Mouse (Mus musculus): ENCODE data around the gene Nup93.

Gene Nup93

DNA sequence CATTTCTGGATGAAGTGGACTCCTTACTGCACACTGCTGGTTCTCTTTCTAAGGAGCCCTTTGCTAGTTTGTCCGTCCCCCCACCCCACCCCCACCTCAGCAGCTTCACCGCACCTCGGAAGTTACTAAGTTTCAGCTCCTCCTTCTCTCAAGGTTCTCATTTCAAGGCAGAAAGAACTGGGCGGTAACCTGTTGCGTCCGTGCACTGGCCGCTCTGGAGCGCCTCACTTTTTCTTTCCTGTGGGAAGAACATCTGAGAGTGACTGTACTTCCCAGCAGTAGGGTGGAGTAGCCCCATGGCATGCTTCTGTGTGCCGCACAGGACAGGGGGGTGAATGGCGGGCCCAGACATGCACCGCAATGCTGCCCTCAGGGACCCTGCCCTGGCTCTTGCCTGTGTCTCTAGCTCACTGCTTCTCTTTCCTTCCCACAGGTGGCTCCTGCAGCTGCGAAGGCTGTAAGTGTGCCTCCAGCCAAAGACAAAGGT, 30.0 kb upstream of the Nup93 start:
- in situ Hi-C loops (cut with MboI; ENCODE audit: unreplicated experiment in 2 of 2), result loop anchor here (10.0 to 25.0 kb wide), 2 partner anchors 1820 to 1822 kb away; partner anchors contain the start of gene Irx5 (in 1 of the 2)

DNA sequence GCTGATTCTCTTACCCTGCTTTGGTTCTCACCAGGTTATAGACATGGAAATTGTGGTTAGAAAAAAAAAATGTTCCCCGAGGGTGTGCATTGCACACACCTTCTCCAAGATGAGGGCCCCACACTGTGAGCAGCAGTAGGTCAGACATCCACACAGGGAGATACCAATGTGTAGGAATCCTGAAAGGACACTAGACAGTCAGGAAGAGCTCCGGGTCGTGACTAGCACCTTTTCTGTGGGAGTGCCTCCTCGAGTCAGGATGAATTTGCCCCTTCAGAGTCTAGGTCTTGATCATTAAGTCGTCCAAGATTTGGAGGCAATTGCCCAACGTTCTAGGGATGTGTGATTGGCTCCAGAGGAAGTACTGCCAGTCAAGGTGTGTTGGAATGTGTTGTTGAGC, 28.6 kb upstream of the Nup93 start:
- in situ Hi-C loops (cut with MboI; ENCODE audit: unreplicated experiment in 2 of 2), result loop anchor here (10.0 to 25.0 kb wide), 2 partner anchors 1821 to 1823 kb away; partner anchors contain the start of gene Irx5 (in 1 of the 2)

DNA sequence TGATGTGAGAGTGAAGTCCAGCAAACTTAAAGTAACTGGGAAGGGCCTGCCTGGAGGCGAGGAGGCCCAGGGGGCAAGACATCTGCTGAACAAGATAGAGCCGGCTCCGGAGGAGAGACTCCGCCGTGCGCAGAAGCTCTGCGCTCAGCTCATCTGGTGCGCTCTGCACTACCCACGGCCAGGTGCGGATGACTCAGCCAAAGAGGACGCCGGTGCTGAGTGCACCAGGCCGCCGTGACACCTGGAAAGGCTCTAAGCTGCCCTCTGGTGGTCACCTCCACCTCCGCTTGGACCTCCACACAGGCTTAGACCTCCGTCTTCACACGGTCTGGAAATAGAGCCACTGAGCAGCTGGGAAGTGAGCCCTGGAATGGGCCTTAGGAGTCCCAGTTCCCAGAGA, 27.8 kb upstream of the Nup93 start:
- in situ Hi-C loops (cut with MboI; ENCODE audit: unreplicated experiment in 2 of 2), result loop anchor here (10.0 to 25.0 kb wide), 2 partner anchors 1822 to 1824 kb away; partner anchors contain the start of gene Irx5 (in 1 of the 2)

DNA sequence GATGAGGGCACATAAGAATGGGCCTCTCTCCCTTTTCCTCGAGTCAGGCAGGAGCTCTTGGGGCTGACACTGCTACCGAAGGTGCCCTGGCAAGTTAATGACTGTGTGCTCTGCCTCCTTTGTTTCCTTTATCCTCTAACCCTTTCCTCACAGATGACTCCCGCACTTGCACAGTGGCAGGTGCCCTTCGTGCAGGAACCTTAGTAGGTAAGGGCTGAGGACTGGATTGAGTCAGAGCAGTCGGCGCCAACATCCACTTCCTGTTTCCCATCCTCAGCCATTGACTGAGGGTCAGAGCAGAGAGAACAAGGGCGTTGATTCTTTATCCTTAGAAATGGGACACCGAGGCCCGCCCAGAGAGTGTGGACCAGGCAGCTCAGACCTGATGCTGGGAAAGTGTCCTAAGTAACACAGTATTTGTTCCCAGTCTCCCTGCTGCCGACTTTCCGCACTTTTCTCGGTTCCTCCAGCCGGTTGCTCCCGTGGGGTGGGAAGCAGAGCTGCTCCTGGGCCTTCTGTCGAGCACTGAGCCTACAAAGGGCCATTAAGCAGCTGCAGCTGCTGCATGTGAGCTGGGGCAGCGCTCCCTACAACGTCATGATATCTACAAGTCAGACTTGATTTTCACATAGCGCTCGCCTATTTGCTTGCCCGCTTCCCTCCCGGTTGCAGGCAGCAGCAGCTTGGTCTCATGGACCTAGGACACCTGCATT, 26.9 kb upstream of the Nup93 start:
- in situ Hi-C loops (cut with MboI; ENCODE audit: unreplicated experiment in 2 of 2), result loop anchor here (10.0 to 25.0 kb wide), 2 partner anchors 1823 to 1825 kb away; partner anchors contain the start of gene Irx5 (in 1 of the 2)

DNA sequence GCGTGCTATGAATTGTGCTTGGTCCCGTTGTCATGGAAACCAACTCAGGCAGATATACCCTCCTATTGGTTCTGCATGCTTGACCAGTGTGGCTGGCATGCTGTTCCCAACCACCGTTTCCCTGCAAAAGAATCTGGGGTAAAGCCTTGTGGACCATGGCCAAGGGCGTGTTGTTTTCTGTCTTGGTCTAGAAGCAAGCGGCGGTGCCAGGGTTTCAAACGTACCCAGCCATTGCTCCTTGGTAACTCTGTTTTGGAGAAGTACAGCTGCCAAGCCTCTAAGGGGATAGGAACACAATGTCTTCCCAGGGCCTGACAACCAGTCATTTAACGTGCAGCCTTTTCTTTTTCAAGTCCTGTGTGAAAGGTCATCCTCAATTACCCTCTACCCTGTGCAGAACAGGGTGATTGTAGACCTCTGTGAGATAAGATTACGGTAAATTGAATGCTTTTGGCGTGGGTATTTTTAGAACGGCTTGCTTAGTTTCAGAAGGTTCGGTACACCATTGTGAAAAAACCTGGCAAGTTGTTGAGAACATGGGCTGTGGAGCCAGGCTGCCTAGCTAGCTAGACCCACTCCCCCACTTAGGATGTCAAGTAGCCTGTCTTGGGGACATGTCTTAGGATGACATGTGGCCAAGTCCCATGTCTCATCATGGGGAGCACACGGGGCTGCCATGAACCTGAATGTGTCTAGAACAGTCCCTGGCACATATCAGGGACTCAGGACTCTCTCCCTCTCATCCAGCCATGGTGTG, 24.9 kb upstream of the Nup93 start:
- in situ Hi-C loops (cut with MboI; ENCODE audit: unreplicated experiment in 2 of 2), result loop anchor here (5.0 to 25.0 kb wide), 5 partner anchors 87 to 1827 kb away; partner anchors contain the start of genes Irx5 (in 1 of the 2), Nudt21 (in 1 of the 2) and Ogfod1 (in 1 of the 2)

DNA sequence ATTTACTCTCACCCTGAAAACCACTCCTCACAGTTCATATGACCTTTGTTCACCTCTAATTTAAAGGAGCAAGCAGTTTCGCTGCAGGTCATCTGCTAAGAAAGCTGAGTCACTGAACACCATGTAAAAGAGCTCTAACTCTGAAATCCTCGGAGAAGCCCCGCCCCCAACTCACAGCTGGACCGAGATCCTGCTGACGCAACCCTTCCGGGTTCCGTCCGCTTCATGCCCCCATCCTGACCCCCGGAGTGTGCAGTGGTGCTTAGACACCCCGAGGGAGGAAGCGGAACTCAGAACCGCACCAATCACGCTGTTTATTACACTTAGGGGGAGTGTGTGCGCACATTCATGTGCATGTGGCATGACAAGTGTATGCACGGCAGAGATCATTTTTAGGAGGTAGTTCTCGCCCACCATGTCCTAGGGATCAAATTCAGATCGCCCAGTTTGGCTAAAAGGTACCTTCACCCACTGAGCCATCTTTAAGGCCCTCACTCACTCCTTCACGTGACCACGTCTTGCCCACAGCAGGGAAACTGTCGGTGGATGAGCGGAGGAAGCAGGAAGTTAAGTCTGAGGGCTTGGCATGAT, 23.2 kb upstream of the Nup93 start:
- in situ Hi-C loops (cut with MboI; ENCODE audit: unreplicated experiment in 2 of 2), result loop anchor here (5.0 to 25.0 kb wide), 4 partner anchors 89 to 1829 kb away; partner anchors contain the start of genes Irx5 (in 1 of the 2), Nudt21 (in 1 of the 2) and Ogfod1 (in 1 of the 2)

DNA sequence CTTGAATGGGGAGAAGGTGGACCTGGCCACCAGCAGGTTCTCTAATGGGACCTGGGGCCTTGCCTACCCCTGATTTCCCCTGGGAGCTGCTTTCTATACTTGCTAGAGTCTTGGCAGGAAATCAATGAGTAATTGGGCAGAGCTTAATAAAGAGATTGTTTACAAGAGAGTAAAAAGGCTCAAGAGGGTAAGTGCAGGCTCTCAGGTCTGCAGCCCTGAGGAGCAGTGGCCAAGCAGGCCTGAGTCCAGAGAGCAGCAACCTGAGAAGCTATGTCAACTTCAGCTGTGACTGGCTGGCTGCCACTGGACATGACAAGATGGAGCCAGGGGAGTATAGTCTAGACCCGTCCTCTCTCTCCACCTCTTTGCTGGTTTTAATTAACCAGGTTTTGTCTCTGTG, 21.4 kb upstream of the Nup93 start:
- in situ Hi-C loops (cut with MboI; ENCODE audit: unreplicated experiment in 2 of 2), result loop anchor here (5.0 to 25.0 kb wide), 4 partner anchors 91 to 1831 kb away; partner anchors contain the start of genes Irx5 (in 1 of the 2), Nudt21 (in 1 of the 2) and Ogfod1 (in 1 of the 2)

DNA sequence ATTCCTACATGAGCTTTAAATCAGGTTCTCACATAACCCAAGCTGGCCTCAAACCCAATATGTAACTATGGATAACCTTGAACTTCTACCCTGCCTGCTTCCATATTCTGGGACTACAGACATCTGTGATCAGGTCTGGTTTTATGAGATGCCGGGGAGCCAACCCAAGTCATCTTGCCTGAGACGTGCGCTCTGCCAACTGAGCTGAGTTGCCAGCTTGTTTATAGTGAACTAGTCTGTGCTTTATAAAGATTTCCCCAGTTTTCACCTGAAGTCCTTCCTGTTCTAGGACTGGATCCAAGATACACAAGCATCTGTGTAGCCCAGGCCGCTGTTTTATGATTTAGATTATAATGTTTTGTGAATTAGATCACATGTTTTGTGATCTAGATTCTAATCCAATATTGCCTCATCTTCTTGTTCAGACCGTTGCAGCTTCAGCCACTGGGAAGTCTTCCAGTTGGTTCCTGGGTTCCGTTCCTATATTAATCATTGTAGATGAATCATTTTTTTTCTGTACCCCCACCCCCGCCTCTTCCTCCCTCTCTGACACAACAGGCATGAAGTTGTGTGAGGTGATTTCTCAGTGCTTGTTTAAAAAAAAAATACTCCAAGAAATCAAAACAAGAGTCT, 19.7 kb upstream of the Nup93 start:
- in situ Hi-C loops (cut with MboI; ENCODE audit: unreplicated experiment in 2 of 2), result loop anchor here (5.0 to 25.0 kb wide), 4 partner anchors 92 to 1832 kb away; partner anchors contain the start of genes Irx5 (in 1 of the 2), Nudt21 (in 1 of the 2) and Ogfod1 (in 1 of the 2)

DNA sequence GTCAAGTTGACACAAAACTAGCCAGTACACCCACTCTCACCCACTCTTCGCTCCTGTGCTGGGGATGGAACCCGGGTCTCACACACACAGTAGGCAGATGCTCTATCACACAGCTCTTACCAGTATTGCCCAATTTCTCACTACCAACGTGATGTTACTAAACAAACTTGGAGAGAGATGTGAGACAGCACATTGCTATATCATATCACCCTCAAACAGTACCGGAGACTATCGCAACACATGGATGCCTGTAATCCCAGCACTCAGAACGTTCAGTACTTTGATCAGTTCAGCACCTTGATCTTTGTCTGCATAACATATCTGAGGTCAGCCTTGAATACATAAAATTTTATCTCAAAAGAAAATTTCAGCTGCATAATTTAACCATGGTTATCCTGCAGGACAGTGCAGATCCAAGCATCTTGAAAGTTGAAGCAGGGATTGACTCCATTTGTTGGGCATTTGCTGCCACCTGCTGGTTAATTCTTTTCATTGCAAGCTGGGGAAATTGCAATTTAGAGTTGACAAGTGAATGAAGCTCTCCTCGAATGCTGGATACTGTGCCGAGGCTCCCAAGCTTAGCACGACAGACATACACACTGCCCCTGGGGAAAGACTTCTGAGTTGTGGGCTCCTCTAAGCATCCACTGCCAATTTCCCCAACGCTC, 15.0 kb upstream of the Nup93 start:
- in situ Hi-C loops (cut with MboI; ENCODE audit: unreplicated experiment in 2 of 2), result loop anchor here (10.0 to 25.0 kb wide), 3 partner anchors 165 to 1837 kb away; partner anchors contain the start of genes Irx5 (in 1 of the 2), Nudt21 (in 1 of the 2) and Ogfod1 (in 1 of the 2)

DNA sequence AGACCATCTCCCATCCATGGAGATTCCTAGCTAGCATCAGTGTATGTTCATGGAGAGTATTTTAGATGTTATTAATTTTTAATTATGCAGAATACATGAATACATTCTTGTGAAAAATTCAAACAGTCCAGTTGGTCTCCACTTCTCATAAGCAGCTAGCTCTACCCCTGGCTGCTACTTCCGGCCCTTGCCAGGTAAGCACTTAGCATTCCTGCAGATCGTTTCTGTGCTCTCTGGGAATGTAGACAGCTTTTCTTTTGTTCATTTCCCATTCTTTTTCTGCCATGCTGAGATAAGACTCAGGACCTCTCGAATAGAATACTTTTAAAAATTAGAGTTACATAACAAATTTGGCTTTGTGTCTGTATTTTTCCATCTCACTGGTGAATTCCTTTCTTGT, 10.3 kb upstream of the Nup93 start:
- in situ Hi-C loops (cut with MboI; ENCODE audit: unreplicated experiment in 2 of 2), result loop anchor here (5.0 to 25.0 kb wide), 5 partner anchors 37 to 1192 kb away; partner anchors contain the start of gene Ces1c (in 1 of the 2)

DNA sequence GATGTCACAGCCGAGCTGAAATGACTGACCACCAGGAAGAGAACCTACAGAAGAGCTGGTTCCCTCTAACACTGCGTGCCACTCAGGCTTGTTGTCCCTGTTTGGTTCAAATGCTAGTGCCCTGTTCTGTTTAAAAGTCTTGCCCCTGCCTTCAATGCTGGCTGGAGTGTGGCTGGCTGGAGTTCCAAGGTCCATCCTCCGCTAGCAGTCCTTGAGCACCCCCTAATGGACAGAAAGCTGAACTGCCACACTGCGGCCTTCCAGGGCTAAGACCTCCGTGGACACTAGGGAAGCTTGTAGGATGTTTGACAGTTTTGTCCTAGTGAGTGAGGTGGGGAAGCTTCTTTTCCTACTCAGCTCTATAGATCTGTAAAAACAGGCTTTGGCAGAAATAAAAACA, 8.6 kb upstream of the Nup93 start:
- in situ Hi-C loops (cut with MboI; ENCODE audit: unreplicated experiment in 2 of 2), result loop anchor here (5.0 to 25.0 kb wide), 4 partner anchors 101 to 1068 kb away; partner anchors contain the start of gene Ces1c (in 1 of the 2)

DNA sequence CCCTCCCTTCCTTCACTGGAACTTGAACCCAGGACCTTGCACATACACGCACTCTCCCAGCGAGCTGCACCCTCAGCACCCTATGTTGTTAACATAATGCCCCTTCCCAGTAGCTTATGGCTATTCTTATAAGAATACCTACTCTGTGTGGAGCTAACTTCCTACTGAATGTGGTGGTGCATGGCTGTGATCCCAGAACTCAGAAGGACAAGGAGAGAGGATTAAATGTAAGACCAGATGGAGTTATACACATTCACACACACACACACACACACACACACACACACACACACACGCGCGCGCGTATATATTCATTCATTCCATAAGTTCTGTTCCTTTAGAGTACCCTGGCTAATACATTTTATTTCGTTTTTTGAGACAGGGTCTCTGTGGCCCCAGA, 8.1 kb upstream of the Nup93 start:
- in situ Hi-C loops (cut with MboI; ENCODE audit: unreplicated experiment in 2 of 2), result loop anchor here (5.0 to 25.0 kb wide), 4 partner anchors 101 to 1069 kb away; partner anchors contain the start of gene Ces1c (in 1 of the 2)

DNA sequence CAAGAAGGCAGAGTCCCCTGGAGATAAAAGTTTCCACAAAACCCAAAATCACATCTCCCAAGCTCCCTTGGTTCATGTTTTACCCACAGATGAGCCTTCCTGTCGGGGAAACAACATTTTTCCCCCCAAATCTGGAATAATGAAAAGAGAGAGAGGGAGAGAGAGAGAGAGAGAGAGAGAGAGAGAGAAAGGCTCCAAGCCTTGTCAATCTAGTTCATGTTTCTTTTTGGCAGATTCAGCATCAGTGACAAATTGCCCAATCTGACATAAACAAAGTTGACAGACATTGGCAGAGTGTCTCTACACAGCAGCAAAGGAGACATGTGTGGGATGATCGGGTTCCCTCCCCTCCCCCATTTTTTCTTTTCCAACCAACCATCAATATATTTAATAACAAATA, 6.9 kb upstream of the Nup93 start:
- in situ Hi-C loops (cut with MboI; ENCODE audit: unreplicated experiment in 2 of 2), result loop anchor here (5.0 to 25.0 kb wide), 4 partner anchors 103 to 1070 kb away; partner anchors contain the start of gene Ces1c (in 1 of the 2)

DNA sequence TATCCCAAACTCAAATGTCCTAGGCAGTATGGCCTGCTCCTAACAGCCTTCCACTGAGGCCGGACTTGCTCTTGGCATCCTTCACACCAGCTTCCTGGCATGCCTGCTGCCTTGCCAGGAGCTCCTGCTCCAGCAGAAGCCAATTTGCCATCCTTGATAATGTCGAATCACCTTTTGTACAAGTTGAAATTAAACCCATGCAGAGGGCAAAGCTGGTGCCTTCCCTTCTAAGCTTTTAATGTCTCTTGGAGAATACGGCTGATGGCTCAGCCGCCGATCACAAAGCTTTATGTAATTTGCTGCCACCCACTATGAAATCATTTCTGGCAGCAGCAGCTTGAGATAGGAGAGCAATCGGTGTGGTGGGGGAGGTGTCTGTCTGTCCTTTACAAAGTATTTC, 4.7 kb upstream of the Nup93 start:
- in situ Hi-C loops (cut with MboI; ENCODE audit: unreplicated experiment in 2 of 2), result loop anchor here (5.0 to 25.0 kb wide), 4 partner anchors 105 to 1072 kb away; partner anchors contain the start of gene Ces1c (in 1 of the 2)

DNA sequence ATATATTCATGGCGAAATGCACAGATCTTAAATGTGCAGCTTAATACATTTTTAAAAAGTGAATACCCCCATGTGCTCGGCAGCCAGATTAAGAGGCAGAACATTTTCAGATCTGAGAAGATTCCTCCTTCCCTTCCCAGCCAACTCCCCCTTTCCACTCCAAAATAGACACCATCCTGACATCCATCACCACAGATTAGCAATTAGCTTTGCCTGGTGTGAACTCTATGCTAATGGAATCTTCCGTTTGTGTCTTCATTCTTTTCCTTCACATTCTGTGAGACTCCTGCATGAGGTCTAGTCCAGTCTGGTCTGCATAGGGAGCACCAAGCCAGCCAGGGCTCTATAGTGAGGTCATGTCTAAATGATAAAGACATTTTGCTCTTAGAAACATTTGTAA, 4.1 kb upstream of the Nup93 start:
- in situ Hi-C loops (cut with MboI; ENCODE audit: unreplicated experiment in 2 of 2), result loop anchor here in 1 of 2 experiments (25.0 kb wide), 1 partner anchor 1073 kb away; the partner anchor contains the start of gene Ces1c

DNA sequence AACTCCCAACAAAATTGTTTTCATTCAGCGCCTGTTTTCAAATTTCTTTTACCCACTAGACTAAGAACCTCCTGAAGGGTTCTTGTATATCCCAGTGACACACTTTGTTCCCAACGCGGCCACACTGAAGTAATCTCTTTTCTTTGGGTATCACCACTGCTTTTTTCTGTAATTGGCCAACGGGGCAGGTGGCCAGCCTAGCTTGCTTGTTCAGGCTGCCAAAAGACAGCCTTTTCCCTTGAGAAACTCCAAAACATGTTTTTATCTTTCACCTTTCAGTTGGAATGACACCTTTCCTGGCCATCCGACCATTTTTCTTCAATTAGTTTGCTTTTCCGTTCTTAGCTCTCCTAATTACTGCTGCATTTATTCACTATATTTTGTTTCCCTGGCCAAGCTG, 545 bp upstream of the Nup93 start:
- in situ Hi-C loops (cut with MboI; ENCODE audit: unreplicated experiment in 2 of 2), result loop anchor here in 1 of 2 experiments (25.0 kb wide), 1 partner anchor 1077 kb away; the partner anchor contains the start of gene Ces1c

DNA sequence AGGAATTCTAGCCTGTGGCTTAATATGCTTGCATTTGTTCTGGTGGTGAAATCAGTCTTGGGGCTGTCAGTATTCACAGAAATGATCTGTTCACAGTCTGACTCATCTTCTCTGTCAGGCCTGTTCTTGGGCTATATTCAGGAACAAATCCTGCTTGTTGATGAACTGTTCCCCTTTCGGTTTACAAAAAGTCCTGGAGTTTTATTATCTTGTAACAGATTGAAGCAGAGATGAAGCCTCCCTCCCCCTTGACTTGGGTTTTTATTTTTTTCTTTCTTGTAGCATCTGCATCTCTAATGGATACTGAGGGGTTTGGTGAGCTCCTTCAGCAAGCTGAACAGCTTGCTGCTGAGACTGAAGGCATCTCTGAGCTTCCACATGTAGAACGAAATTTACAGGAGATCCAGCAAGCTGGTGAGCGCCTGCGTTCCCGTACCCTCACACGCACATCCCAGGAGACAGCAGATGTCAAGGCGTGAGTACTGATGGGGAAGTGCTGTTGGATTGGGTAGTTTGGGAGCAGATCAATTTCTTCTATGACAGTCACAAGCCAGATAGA, 13.1 kb downstream of the Nup93 start:
- in situ Hi-C loops (cut with MboI; ENCODE audit: unreplicated experiment in 2 of 2), result no loop called here

DNA sequence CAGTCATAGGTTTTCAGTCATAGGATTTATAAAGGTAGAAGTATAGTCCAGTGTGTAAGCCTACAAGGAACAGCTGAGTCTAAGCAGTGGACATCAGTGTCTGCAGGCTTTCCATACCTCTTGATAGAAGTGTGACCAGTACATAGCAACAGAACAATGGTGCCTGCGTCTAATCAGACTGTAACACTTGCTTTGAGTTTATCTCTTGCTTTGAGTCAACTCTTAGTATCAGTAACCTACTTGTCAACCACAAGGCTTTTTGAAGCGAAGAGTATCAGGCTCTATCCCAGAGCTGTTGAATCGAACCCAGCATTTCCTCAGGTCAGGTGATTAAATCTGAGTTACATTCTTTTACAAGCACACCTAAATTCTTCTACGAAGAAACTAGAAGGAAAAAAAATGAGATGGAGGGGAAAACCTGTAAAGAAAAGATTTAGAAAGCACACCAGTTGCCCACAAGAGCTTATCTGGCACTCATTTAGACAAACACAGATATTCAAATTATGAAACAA, 25.9 kb downstream of the Nup93 start:
- in situ Hi-C loops (cut with MboI; ENCODE audit: unreplicated experiment in 2 of 2), result no loop called here

Measured in v-Abl transformed pro-B cells (cell line).